Mouse (Mus musculus): Measurements from ENCODE around the gene Cyb561d1. TPM values are rescaled to one million over a fixed set of nuclear protein-coding genes. Genes with fewer than 3 reads are reported as not detected.

The Cyb561d1 gene
- polyA plus RNA-seq, 1 experiment from 2014 or later: 2.0 TPM

DNA sequence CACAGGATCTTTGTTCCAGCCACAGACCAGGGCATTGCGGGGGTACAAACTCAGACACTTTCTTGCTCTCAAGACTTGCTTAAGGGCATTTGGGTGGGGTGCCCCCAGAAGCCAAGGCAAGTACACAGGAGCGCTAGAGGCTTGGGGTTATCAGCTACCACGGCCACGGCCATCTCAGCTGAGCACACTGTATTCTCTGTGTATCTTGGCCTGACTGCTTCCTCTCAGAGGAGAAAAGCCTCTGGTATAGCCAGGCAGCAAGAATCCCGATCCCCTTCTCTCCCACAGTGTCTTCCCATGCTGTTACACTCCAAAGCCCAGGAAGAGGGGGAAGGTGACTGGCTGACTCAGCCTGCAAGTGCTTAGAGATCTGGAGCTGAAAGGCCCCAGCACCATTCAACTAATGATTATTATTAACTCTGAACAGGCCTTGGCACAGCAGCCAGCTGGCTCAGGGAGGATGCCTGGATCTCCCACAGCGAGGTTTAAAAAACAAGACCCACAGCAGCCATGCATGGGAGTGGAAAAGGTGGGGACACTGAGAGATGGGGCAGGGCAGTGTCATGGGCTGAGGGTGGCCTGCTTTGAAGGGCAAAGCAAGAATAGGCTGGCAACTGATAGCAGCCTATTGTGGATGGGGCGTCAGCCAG lies 4.9 kb downstream of the Cyb561d1 start:
- WGBS: 63% methylated on average over 7 of the region's 7 CpGs
- no peak for ATAC-seq (ENCODE audit: low read depth)
- peak overlapping the region; percentile 76 for H3K27ac ChIP-seq (ENCODE audit: low read depth, low read length)
- H3K9me3 ChIP-seq (ENCODE audit: control insufficient read depth, low read length): no peaks in the 10 kb centered on the region
- H3K9ac ChIP-seq (replicated peaks; ENCODE audit: low read depth, low read length): no peak overlapping the region; the same call in 1 of the 2 replicates
- H3K36me3 ChIP-seq (ENCODE audit: control insufficient read depth, insufficient read depth, low read length): no peaks in the 10 kb centered on the region
- H3K4me1 ChIP-seq (ENCODE audit: control insufficient read depth, insufficient read depth, low read length): peaks cover 23% of the 10 kb centered on the region
- H3K4me2 ChIP-seq (ENCODE audit: low read depth, low read length): no peak overlapping the region
- no peak overlapping the region for H3K4me3 ChIP-seq (ENCODE audit: low read depth, low read length)
- H3K27me3 ChIP-seq (ENCODE audit: control insufficient read depth, insufficient read depth, low read length): no peaks in the 10 kb centered on the region

DNA sequence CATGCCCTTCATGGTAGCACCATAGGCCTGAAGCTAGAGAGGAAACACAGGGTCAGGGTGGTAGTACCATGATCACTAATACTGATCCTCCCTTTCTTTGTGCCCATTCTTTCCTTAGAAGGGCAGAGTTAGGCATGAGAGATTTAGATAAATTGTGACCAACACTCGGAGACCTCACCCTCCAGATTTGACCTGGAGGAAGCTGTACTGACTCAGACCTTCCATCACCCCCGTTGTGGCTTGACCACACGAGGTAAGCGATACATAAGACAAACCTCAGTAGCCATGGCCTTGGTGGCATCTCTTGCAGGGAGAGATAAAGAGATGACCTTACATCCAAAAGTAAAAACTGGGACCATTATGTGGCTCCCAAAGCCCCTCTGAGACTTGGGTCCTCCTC lies 5.7 kb downstream of the Cyb561d1 start:
- peak overlapping the region; percentile 76 for H3K27ac ChIP-seq (ENCODE audit: low read depth, low read length)
- H3K4me1 ChIP-seq (ENCODE audit: control insufficient read depth, insufficient read depth, low read length): peaks cover 23% of the 10 kb centered on the region
- 96% methylated on average over 4 of the region's 4 CpGs for WGBS

DNA sequence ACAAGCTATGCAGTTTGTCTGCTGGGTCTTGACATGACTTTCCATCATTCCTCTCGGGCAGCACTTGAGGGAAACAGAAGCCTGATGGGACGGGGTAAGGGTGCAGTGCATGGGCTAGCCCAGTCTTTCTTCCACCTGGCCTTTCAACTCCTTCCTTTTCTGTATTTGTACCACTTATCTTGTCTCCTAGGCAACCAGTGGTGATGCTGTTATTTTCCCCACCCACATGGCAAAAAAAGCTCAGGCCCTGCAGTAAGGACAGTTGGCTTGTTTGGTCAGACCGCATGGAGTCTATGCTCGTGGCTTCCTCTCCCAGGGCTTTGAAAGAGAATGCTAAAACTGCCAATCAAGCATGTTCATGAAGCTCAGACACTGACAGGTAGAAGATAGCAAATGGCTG lies 7.3 kb downstream of the Cyb561d1 start:
- no peak for ATAC-seq (ENCODE audit: low read depth)
- Histone ChIP-seq H3K27ac (ENCODE audit: low read depth, low read length) (no peak overlapping the region), H3K4me3 (ENCODE audit: low read depth, low read length) (no peak overlapping the region), H3K9me3 (ENCODE audit: control insufficient read depth, low read length) (no peaks in the 10 kb centered on the region), H3K9ac (replicated peaks; ENCODE audit: low read depth, low read length) (no peak overlapping the region), H3K4me1 (ENCODE audit: control insufficient read depth, insufficient read depth, low read length) (peaks cover 32% of the 10 kb centered on the region), H3K4me2 (ENCODE audit: low read depth, low read length) (no peak overlapping the region), H3K36me3 (ENCODE audit: control insufficient read depth, insufficient read depth, low read length) (no peaks in the 10 kb centered on the region), H3K27me3 (ENCODE audit: control insufficient read depth, insufficient read depth, low read length) (no peaks in the 10 kb centered on the region)
- WGBS: 74% methylated on average over 4 of the region's 4 CpGs

More for the DNA sequence above, 5.7 kb downstream of the Cyb561d1 start:
- H3K27me3 ChIP-seq (ENCODE audit: control insufficient read depth, insufficient read depth, low read length): no peaks in the 10 kb centered on the region
- H3K9me3 ChIP-seq (ENCODE audit: control insufficient read depth, low read length): no peaks in the 10 kb centered on the region
- no peak overlapping the region for H3K4me2 ChIP-seq (ENCODE audit: low read depth, low read length)
- no peak for ATAC-seq (ENCODE audit: low read depth)
- H3K9ac ChIP-seq (replicated peaks; ENCODE audit: low read depth, low read length): no peak overlapping the region
- no peak overlapping the region for H3K4me3 ChIP-seq (ENCODE audit: low read depth, low read length)
- H3K36me3 ChIP-seq (ENCODE audit: control insufficient read depth, insufficient read depth, low read length): no peaks in the 10 kb centered on the region

DNA sequence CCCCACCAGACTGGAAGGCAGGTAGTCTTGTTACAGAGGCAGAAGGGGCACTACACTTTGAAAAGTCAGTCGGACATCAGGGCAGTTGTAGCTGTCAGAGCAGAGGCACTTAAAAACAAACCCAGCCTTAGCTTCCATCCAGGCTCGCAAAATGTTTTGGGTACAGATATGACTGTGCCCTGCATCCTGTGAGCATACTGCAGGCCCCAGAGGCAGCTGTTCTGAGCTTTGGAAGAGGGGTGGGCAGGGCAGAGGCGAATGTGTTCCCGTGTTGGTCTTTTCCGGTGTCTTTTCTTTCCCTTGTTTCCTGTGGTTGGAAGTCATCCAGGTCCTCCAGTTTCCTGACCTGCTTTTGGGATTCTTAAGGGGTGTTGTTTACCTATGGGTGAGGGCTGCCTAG lies 11.1 kb downstream of the Cyb561d1 start:
- no peak for ATAC-seq (ENCODE audit: low read depth)
- H3K4me3 ChIP-seq (ENCODE audit: low read depth, low read length): no peak overlapping the region
- no peak overlapping the region; the same call in 1 of the 2 replicates for H3K4me2 ChIP-seq (ENCODE audit: low read depth, low read length)
- H3K9ac ChIP-seq (replicated peaks; ENCODE audit: low read depth, low read length): no peak overlapping the region
- no peaks in the 10 kb centered on the region for H3K9me3 ChIP-seq (ENCODE audit: control insufficient read depth, low read length)
- WGBS: 72% methylated on average over 5 of the region's 5 CpGs
- H3K36me3 ChIP-seq (ENCODE audit: control insufficient read depth, insufficient read depth, low read length): no peaks in the 10 kb centered on the region
- H3K27me3 ChIP-seq (ENCODE audit: control insufficient read depth, insufficient read depth, low read length): 0 out of 2 replicates have a peak, but pooled peaks cover 3% of the 10 kb centered on the region
- H3K27ac ChIP-seq (ENCODE audit: low read depth, low read length): no peak overlapping the region
- peaks cover 17% of the 10 kb centered on the region for H3K4me1 ChIP-seq (ENCODE audit: control insufficient read depth, insufficient read depth, low read length)

DNA sequence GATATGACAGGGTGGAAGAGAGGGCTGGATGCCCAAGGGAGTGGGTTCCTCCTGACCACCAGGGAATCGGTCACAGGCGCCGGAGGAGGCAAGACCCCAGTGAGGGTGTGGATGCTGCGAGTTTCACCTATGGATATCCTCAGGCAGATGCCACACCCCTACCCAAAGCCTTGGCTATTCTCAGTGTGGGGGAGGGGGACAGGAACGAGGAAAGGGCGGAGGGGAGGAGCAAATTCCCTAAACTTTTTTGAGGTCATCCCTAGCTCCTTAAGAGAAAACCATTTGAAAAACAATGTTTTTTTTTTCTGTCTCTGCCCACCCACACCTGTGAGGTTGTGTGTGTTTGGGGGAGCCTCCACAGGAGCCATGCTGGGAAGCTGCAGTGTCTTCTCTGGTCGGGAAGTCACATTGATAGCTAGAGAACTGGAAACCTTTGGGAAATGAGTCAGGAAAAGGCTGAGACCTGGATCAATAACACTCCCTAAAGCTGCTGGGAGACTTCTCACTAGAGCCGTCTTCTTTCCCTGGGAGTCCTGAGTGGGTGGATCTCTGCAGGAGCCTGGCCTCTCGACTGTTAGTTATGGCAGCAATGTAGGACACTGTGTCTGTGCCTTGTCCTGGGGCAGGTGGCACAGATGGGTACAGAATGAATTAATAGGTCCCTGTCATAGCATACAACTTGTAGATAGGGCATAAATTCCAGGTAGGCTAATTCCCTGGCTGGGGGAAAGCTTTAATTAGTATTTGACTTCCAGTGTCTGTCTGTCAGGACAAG lies 12.1 kb downstream of the Cyb561d1 start:
- Histone ChIP-seq H3K27ac (ENCODE audit: low read depth, low read length) (no peak overlapping the region), H3K4me1 (ENCODE audit: control insufficient read depth, insufficient read depth, low read length) (peaks cover 17% of the 10 kb centered on the region), H3K36me3 (ENCODE audit: control insufficient read depth, insufficient read depth, low read length) (no peaks in the 10 kb centered on the region), H3K4me3 (ENCODE audit: low read depth, low read length) (no peak overlapping the region), H3K9ac (replicated peaks; ENCODE audit: low read depth, low read length) (no peak overlapping the region), H3K9me3 (ENCODE audit: control insufficient read depth, low read length) (no peaks in the 10 kb centered on the region), H3K27me3 (ENCODE audit: control insufficient read depth, insufficient read depth, low read length) (0 out of 2 replicates have a peak, but pooled peaks cover 3% of the 10 kb centered on the region), H3K4me2 (ENCODE audit: low read depth, low read length) (no peak overlapping the region; the same call in 1 of the 2 replicates)
- WGBS: 64% methylated on average over 9 of the region's 9 CpGs
- ATAC-seq (ENCODE audit: low read depth): no peak

DNA sequence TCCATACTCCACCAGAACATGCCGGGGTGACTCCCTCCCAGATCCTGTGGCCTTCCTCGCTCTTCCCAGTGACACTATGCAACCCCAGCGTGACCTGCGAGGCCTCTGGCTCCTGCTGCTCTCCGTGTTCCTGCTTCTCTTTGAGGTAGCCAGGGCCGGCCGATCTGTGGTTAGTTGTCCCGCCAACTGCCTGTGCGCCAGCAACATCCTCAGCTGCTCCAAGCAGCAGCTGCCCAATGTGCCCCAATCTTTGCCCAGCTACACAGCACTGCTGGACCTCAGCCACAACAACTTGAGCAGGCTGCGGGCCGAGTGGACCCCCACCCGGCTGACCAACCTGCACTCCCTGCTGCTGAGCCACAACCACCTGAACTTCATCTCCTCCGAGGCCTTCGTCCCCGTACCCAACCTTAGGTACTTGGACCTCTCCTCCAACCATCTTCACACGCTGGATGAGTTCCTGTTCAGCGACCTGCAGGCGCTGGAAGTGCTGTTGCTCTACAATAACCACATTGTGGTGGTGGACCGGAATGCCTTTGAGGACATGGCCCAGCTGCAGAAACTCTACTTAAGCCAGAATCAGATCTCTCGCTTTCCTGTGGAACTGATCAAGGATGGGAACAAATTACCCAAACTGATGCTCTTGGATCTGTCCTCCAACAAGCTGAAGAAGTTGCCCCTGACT lies 13.8 kb downstream of the Cyb561d1 start:
- Histone ChIP-seq H3K4me2 (ENCODE audit: low read depth, low read length) (peak overlapping the region; percentile 83), H3K4me1 (ENCODE audit: control insufficient read depth, insufficient read depth, low read length) (peaks cover 17% of the 10 kb centered on the region), H3K27me3 (ENCODE audit: control insufficient read depth, insufficient read depth, low read length) (0 out of 2 replicates have a peak, but pooled peaks cover 3% of the 10 kb centered on the region), H3K9ac (replicated peaks; ENCODE audit: low read depth, low read length) (peak overlapping the region; percentile 85), H3K4me3 (ENCODE audit: low read depth, low read length) (peak overlapping the region; percentile 70), H3K36me3 (ENCODE audit: control insufficient read depth, insufficient read depth, low read length) (no peaks in the 10 kb centered on the region), H3K9me3 (ENCODE audit: control insufficient read depth, low read length) (no peaks in the 10 kb centered on the region), H3K27ac (ENCODE audit: low read depth, low read length) (no peak overlapping the region)
- ATAC-seq (ENCODE audit: low read depth): peak; percentile 28; the same call in 1 of the 2 replicates
- WGBS: 64% methylated on average over 20 of the region's 20 CpGs

DNA sequence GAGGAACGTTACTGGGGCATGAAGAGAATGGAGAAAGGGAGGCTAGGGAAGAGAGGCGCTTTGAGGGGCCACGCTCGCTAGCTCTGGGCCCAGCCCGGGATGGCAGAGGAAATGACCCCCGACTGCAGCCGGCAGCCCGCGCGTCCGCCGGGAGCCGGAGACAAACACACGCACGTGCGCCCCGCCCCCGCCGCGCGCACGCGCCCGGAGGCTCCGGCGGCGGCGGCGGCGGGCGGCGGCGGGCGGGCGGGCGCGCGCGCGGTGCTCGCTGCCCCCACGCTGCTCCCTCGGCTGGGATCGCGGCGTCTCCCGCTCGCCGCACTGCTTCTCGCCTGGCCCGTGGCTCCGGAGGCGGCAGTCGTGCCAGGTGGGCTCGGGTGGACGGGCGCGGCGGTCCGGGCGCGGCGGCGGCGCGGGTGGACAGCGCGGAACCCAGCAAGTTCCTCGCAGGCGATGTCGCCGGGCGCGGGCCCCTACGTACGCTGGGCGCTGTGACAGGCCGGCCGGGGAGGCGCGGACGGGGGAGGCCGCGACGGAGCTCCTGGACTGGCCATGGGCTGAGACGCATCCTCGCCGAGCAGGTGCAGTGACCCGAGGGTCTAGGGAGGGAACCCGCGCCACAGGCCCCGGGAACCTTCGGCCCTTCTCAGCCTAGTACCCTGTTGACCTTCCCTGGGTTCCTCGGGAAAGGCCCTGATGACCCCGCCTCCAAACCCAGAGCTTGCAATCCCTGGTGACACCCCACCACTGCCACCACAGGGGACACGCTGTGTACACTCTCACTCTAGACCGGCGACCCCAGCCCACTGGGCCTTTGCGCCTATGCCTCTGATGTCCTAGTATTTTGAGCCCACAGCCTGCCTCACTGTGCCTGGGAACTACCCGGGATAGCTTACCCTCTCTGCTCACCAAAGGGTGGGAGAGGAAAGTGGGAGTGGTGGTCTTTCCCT lies 14.6 kb downstream of the Cyb561d1 start, which contains the start of gene Amigo1:
TSS of gene Amigo1 (plus strand) at position 238 of the 950 bp plus-strand sequence.
- no peaks in the 10 kb centered on the region for H3K9me3 ChIP-seq (ENCODE audit: control insufficient read depth, low read length)
- peak within 1 kb of the TSS; percentile 83 for H3K4me2 ChIP-seq (ENCODE audit: low read depth, low read length)
- peak within 1 kb of the TSS; percentile 64 for H3K27ac ChIP-seq (ENCODE audit: low read depth, low read length)
- peak within 1 kb of the TSS; percentile 85 for H3K9ac ChIP-seq (replicated peaks; ENCODE audit: low read depth, low read length)
- 2% methylated on average over 31 of the region's 100 CpGs for WGBS
- H3K27me3 ChIP-seq (ENCODE audit: control insufficient read depth, insufficient read depth, low read length): 0 out of 2 replicates have a peak, but pooled peaks cover 3% of the 10 kb centered on the region
- peak; percentile 71 for ATAC-seq (ENCODE audit: low read depth)
- H3K4me1 ChIP-seq (ENCODE audit: control insufficient read depth, insufficient read depth, low read length): peaks cover 17% of the 10 kb centered on the region
- H3K36me3 ChIP-seq (ENCODE audit: control insufficient read depth, insufficient read depth, low read length): no peaks in the 10 kb centered on the region
- peak within 1 kb of the TSS; percentile 70 for H3K4me3 ChIP-seq (ENCODE audit: low read depth, low read length)

DNA sequence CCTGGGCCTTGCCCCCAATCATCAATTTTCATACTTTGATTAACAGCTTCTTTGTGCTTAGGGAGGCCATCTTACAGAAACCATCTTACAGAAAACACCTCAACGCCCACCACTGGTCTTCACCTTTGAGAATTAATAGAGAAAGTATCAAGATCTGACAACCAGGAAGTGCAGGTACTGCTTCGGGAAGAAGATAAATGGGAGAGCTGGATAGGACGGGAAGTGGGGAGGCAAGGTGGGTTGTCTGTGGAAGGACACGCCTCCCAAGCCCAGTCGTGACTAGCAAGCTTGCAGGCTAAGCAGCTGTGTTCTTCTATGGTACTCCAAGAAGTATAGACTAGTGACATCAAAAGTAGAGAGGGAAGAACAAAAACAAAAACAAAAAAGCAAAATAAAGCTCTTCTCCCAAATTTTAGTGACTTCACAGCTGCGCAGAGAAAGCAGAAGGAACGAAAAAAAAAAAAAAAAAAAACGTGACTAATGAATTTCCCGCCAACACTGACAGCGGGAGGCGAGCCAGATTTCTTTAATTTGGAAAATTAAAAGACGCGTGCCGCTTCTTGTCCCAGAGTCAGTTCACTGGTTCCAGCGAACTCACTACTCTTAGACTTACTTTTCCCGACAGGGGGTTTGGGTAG lies 15.4 kb downstream of the Cyb561d1 start:
- no peak overlapping the region for H3K27ac ChIP-seq (ENCODE audit: low read depth, low read length)

More for the DNA sequence above, 15.4 kb downstream of the Cyb561d1 start:
- no peaks in the 10 kb centered on the region for H3K36me3 ChIP-seq (ENCODE audit: control insufficient read depth, insufficient read depth, low read length)
- 0 out of 2 replicates have a peak, but pooled peaks cover 3% of the 10 kb centered on the region for H3K27me3 ChIP-seq (ENCODE audit: control insufficient read depth, insufficient read depth, low read length)
- H3K9ac ChIP-seq (replicated peaks; ENCODE audit: low read depth, low read length): peak overlapping the region; percentile 85
- H3K4me1 ChIP-seq (ENCODE audit: control insufficient read depth, insufficient read depth, low read length): peaks cover 17% of the 10 kb centered on the region
- peak overlapping the region; percentile 83 for H3K4me2 ChIP-seq (ENCODE audit: low read depth, low read length)
- ATAC-seq (ENCODE audit: low read depth): no peak
- peak overlapping the region; percentile 70 for H3K4me3 ChIP-seq (ENCODE audit: low read depth, low read length)
- 4% methylated on average over 16 of the region's 16 CpGs for WGBS
- H3K9me3 ChIP-seq (ENCODE audit: control insufficient read depth, low read length): no peaks in the 10 kb centered on the region

Measured in neural tube, embryonic 14.5 days (tissue).